ENCODE assay signal across 8 mouse cellular contexts in genomic region chr10:83337971-83338598, GRCm38 (mm10). TPM values are rescaled to one million over a fixed set of nuclear protein-coding genes. Genes with fewer than 3 reads are reported as not detected.
DNase-seq lines count a peak whose midpoint lies in the region; ATAC-seq and TF ChIP-seq lines count a peak whose summit lies in the region.

No protein-coding gene starts in this region.

- H3K36me3 ChIP-seq in kidney, embryonic 16.5 days (ENCODE audit: insufficient read depth, low read length), result no peaks in the 10 kb centered on the region
- no peaks in the 10 kb centered on the region for H3K36me3 ChIP-seq in hindbrain, embryonic 16.5 days (ENCODE audit: control insufficient read depth, insufficient read depth, low read length)
- H3K36me3 ChIP-seq in midbrain, embryonic 15.5 days (replicated peaks), result no peaks in the 10 kb centered on the region

- peak overlapping the region; percentile 61; the same call in 1 of the 2 replicates for H3K9ac ChIP-seq in kidney, embryonic 16.5 days (replicated peaks; ENCODE audit: low read length)
- peak overlapping the region; percentile 87 for H3K9ac ChIP-seq in hindbrain, embryonic 16.5 days (ENCODE audit: low read depth, low read length)
- peak overlapping the region; percentile 88 for H3K9ac ChIP-seq in midbrain, embryonic 15.5 days

- H3K4me2 ChIP-seq in kidney, embryonic 16.5 days (replicated peaks; ENCODE audit: low read depth, low read length), result peak overlapping the region; percentile 96
- H3K4me2 ChIP-seq in hindbrain, embryonic 16.5 days (ENCODE audit: low read length), result peak overlapping the region; percentile 82
- H3K4me2 ChIP-seq in midbrain, embryonic 15.5 days, result peak overlapping the region; percentile 71

- TF ChIP-seq POLR2A in cortical plate, adult 2 months (IDR thresholded peaks at IDR 0.05; ENCODE audit: extremely low read depth, insufficient read depth, low read length), result no peak

- H3K4me1 ChIP-seq in kidney, embryonic 16.5 days (ENCODE audit: insufficient read depth, low read length), result peaks cover 4% of the 10 kb centered on the region; the same call in 1 of the 2 replicates
- no peaks in the 10 kb centered on the region for H3K4me1 ChIP-seq in cortical plate, adult 2 months (ENCODE audit: control insufficient read depth, insufficient read depth, low read length)
- 0 out of 2 replicates have a peak, but pooled peaks cover 3% of the 10 kb centered on the region for H3K4me1 ChIP-seq in hindbrain, embryonic 16.5 days (ENCODE audit: control insufficient read depth, insufficient read depth, low read depth, low read length)
- H3K4me1 ChIP-seq in midbrain, embryonic 15.5 days, result peaks cover 7% of the 10 kb centered on the region

- peaks cover 56% of the 10 kb centered on the region for H3K27me3 ChIP-seq in kidney, embryonic 16.5 days (ENCODE audit: insufficient read depth, low read length)
- H3K27me3 ChIP-seq in hindbrain, embryonic 16.5 days (replicated peaks; ENCODE audit: control insufficient read depth, insufficient read depth, low read length), result peaks cover 2% of the 10 kb centered on the region; the same call in 1 of the 2 replicates
- H3K27me3 ChIP-seq in midbrain, embryonic 15.5 days (replicated peaks), result peaks cover 8% of the 10 kb centered on the region

- no peaks in the 10 kb centered on the region for H3K9me3 ChIP-seq in kidney, embryonic 16.5 days (ENCODE audit: low read length)
- H3K9me3 ChIP-seq in hindbrain, embryonic 16.5 days (ENCODE audit: control insufficient read depth, low read length), result no peaks in the 10 kb centered on the region
- H3K9me3 ChIP-seq in midbrain, embryonic 15.5 days, result no peaks in the 10 kb centered on the region

- TF ChIP-seq CTCF in cortical plate, adult 2 months (IDR thresholded peaks at IDR 0.05; ENCODE audit: extremely low read depth, insufficient read depth, low read length), result no peak

- 42% methylated on average over 7 of the region's 9 CpGs for WGBS in kidney, embryonic 16.5 days
- 45% methylated on average over 8 of the region's 9 CpGs for WGBS in hindbrain, embryonic 16.5 days
- 43% methylated on average over 8 of the region's 9 CpGs for WGBS in midbrain, embryonic 15.5 days

- ATAC-seq in kidney, embryonic 16.5 days (ENCODE audit: low FRiP score, low TSS enrichment), result no peak
- ATAC-seq in hindbrain, embryonic 16.5 days, result no peak; the same call in 1 of the 2 replicates
- no peak for ATAC-seq in midbrain, embryonic 15.5 days (replicated peaks)

- peak overlapping the region; percentile 57 for H3K4me3 ChIP-seq in kidney, embryonic 16.5 days (ENCODE audit: low read length)
- peak overlapping the region; percentile 63 for H3K4me3 ChIP-seq in cortical plate, adult 2 months (ENCODE audit: insufficient read depth, low read length)
- peak overlapping the region; percentile 73 for H3K4me3 ChIP-seq in hindbrain, embryonic 16.5 days (ENCODE audit: low read length)
- peak overlapping the region; percentile 62 for H3K4me3 ChIP-seq in midbrain, embryonic 15.5 days

- no peak overlapping the region for H3K27ac ChIP-seq in kidney, embryonic 16.5 days (ENCODE audit: low read length)
- no peak overlapping the region; the same call in 1 of the 2 replicates for H3K27ac ChIP-seq in cortical plate, adult 2 months (ENCODE audit: insufficient read depth, low read length)
- H3K27ac ChIP-seq in hindbrain, embryonic 16.5 days (ENCODE audit: low read depth, low read length), result peak overlapping the region; percentile 87
- H3K27ac ChIP-seq in midbrain, embryonic 15.5 days, result peak overlapping the region; percentile 87

- no peak for DNase-seq in kidney, adult 11 months
- DNase-seq in thymus, postnatal 10 days (ENCODE audit: low spot score in 2 of 2), result no peak
- no peak for DNase-seq in adrenal gland, adult 2 months
- DNase-seq in T-cell, adult 2 months (ENCODE audit: low spot score), result no peak

RNA-seq across cellular contexts. Expression of gene Slc41a2, which starts 0.4 kb away (rescaled TPM):
- 0.52 and 0.63 TPM in 2 replicates for polyA plus RNA-seq in kidney, embryonic 16.5 days (2015; fragmentation: Nextera tagmentation; extraction: Ambion mirVana)
- 11.1 and 12.0 TPM in 2 replicates for polyA plus RNA-seq in cortical plate, adult 2 months (2012; rRNA removed)
- polyA plus RNA-seq in hindbrain, embryonic 16.5 days (2015; fragmentation: Nextera tagmentation; extraction: Ambion mirVana), result 11.0 and 11.6 TPM in 2 replicates
- 9.1 and 11.1 TPM in 2 replicates for polyA plus RNA-seq in midbrain, embryonic 15.5 days (2015; fragmentation: Nextera tagmentation; extraction: Ambion mirVana)
- 10 to 100 TPM in 1 of 2 experiments, 1 to 10 TPM in 1; 5.6 to 14.7 TPM for total RNA-seq in adrenal gland, adult 2 months (2021)
- polyA plus RNA-seq in adrenal gland, adult 2 months (2012; rRNA removed), result 0.95 and 1.3 TPM in 2 replicates

RNA-seq across cellular contexts. Expression of gene D10Wsu102e, which starts 21.9 kb away (rescaled TPM):
- 0.81 and 0.86 TPM in 2 replicates for polyA plus RNA-seq in kidney, embryonic 16.5 days (2015; fragmentation: Nextera tagmentation; extraction: Ambion mirVana)
- 1.4 and 1.5 TPM in 2 replicates for polyA plus RNA-seq in cortical plate, adult 2 months (2012; rRNA removed)
- polyA plus RNA-seq in hindbrain, embryonic 16.5 days (2015; fragmentation: Nextera tagmentation; extraction: Ambion mirVana), result 0.77 and 0.78 TPM in 2 replicates
- polyA plus RNA-seq in midbrain, embryonic 15.5 days (2015; fragmentation: Nextera tagmentation; extraction: Ambion mirVana), result 0.91 and 0.98 TPM in 2 replicates
- total RNA-seq in adrenal gland, adult 2 months (2021), result under 1 TPM; 0.69 to 0.81 TPM
- polyA plus RNA-seq in adrenal gland, adult 2 months (2012; rRNA removed), result 0.12 and 0.15 TPM in 2 replicates

Comparison
In these comparisons a context has a peak if more than half of its experiments do, and no peak if none do; other contexts are left out.
1. H3K27ac ChIP-seq: peak in hindbrain, embryonic 16.5 days (single experiment) and midbrain, embryonic 15.5 days (single experiment); none in kidney, embryonic 16.5 days (single experiment) and cortical plate, adult 2 months (single experiment).
2. Peak in every context shown above with its lines, with median percentiles within 50 percentile points of each other: H3K4me2 ChIP-seq, H3K4me3 ChIP-seq and H3K9ac ChIP-seq.